23 mouse cellular contexts compared by ENCODE assay signal in genomic region chr2:58149983-58150405, GRCm38 (mm10). TPM values are rescaled to one million over a fixed set of nuclear protein-coding genes. Genes with fewer than 3 reads are reported as not detected.
A peak's percentile ranks its signal among the peaks of the same experiment; 100 is the strongest.
DNase-seq lines count a peak whose midpoint lies in the region; ATAC-seq lines count a peak whose summit lies in the region.
"Had no signal": no experiment of that assay in that cellular context is flagged by ENCODE, and none has a peak within 500 bp of the region (broad histone marks: within the 10 kb centered on the region; RNA-seq: fewer than 3 reads in every experiment).

No protein-coding gene starts in this region.

- DNase-seq in B cell, adult 2 months = peak; percentile 53 to 58
- DNase-seq in induced T-regulatory cell, adult 2 months (ENCODE audit: low read depth) = peak; percentile 53
- DNase-seq in testis, postnatal 14 days (ENCODE audit: low spot score) = no peak
- DNase-seq in right cerebral cortex, postnatal 36 days (ENCODE audit: low spot score in 2 of 2) = no peak
- DNase-seq: adrenal gland, adult 8-10 months; cerebellum, adult 2 months; cerebellum, postnatal 25 days; embryo, embryonic 11 days; gastrocnemius, postnatal 14 days; heart, adult 18-20 months; heart, postnatal 10 days; kidney, adult 2 months; kidney, postnatal 4 days; lung, postnatal 36 days; midbrain, embryonic 14.5 days had no signal

- ATAC-seq in CD4-positive, CD25-positive, alpha-beta regulatory T cell, adult 4 months = peak; percentile 13
- ATAC-seq in neutrophil, adult 5-6 weeks (ENCODE audit: extremely low read depth, insufficient number of reproducible peaks, low FRiP score, poor library complexity, severe bottlenecking) = peak; percentile 77
- ATAC-seq in monocyte, adult 5-6 weeks (replicated peaks; ENCODE audit: insufficient number of reproducible peaks, low FRiP score, low TSS enrichment, poor library complexity, severe bottlenecking) = no peak
- ATAC-seq: forebrain, embryonic 14.5 days; intestine, embryonic 15.5 days had no signal

RNA-seq across cellular contexts. Expression of gene Cytip, which starts 45.3 kb away (rescaled TPM):
- 100 to 1,000 TPM; 430 to 456 TPM for polyA plus RNA-seq in CD4-positive, CD25-positive, alpha-beta regulatory T cell, adult 4 months (2017; shearing (Covaris generic))
- 565 and 722 TPM in 2 replicates for total RNA-seq in neutrophil, adult 5-6 weeks (2017)
- 820 to 1,108 TPM (median 1,028 TPM) in 3 replicates for total RNA-seq in monocyte, adult 5-6 weeks (2017)
- total RNA-seq: layer of hippocampus, postnatal 25 days; left cerebral cortex, postnatal 36 days had no signal
- polyA plus RNA-seq: forebrain, embryonic 14.5 days; hindbrain, embryonic 14.5 days had no signal

Comparison
In these comparisons a context has a peak if more than half of its experiments do, and no peak if none do; other contexts are left out.
1. DNase-seq: peak in B cell, adult 2 months (2 of 2) and induced T-regulatory cell, adult 2 months (single experiment); none in testis, postnatal 14 days (single experiment) and right cerebral cortex, postnatal 36 days (0 of 2).